Mouse (Mus musculus): Measurements from ENCODE around the gene A830018L16Rik. TPM values are rescaled to one million over a fixed set of nuclear protein-coding genes. Genes with fewer than 3 reads are reported as not detected.
"Not testable (repeated sequence)": the region's sequence is repeated elsewhere in the genome, so short reads cannot be mapped to it uniquely, and the experiment has no call there.

The A830018L16Rik gene
- polyA plus RNA-seq, 1 experiment = 31.7 TPM

DNA sequence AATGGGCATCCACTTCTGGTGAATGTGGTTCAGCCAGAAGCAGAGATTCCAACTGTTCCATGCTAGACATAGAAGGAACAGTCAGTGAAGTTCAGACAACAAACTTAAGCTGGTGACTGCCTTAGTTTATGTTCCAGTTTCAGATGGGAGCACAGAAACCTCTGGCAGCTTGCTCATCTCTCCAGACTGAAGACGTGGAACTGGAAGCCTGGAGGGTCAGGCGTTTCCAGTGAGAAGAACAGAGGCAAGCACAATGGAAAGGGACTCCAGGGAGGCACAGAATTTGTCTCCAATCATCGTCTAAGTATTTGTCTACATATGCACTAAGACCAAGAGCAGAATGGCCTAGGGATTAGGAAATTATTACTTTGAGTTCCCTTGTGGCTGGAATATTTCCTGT, 576.1 kb downstream of the A830018L16Rik start:
- no peak for DNase-seq (ENCODE audit: extremely low spot score in 1 of 2, low spot score in 1 of 2)

DNA sequence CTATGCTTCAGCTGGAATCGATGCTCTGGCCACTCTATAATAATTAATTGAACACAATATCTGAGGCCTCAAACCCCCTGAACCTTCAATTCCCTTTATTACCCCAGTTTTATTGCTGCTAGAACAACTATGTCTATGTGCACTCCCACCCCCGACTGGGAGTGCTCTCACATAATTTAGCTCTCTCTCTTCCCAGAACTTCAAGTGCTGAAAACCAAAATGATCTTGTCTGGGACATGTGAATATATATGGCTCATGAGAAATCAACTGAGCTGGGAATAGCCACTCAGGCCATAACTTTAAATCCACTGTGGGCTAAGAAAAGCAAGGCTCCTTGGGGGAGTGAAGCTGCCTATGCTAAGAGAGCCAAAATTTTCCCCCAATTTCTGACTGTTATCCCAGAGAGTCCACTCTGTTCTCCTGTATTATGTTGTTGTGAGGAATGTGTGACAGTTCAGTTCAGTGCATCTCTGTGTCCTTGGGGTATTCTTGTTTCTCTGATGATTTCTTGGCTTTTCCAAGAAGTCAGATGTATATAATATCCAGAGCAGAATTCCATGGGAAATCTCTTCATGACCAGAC, 582.5 kb downstream of the A830018L16Rik start:
- no peak for DNase-seq (ENCODE audit: extremely low spot score in 1 of 2, low spot score in 1 of 2)

DNA sequence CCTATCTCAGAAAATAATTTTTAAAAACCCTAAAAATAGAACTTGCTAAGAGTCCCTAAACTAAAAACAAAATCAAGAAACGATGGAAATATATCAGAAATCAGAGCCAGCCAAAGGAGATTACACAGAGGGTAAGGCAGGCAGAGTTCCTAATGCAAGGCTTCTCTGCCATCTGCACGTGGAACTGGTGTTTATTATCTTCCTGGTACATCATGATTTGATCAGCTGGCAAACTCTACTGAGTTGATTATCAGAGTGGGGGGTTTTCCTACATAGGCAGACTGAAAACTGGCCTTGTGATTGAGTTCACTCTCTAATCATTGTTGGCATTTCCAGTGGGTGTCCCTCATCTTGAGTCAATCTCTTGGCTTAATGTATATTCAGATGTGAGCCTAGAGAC, 583.7 kb downstream of the A830018L16Rik start:
- no peak for DNase-seq (ENCODE audit: extremely low spot score in 1 of 2, low spot score in 1 of 2)

DNA sequence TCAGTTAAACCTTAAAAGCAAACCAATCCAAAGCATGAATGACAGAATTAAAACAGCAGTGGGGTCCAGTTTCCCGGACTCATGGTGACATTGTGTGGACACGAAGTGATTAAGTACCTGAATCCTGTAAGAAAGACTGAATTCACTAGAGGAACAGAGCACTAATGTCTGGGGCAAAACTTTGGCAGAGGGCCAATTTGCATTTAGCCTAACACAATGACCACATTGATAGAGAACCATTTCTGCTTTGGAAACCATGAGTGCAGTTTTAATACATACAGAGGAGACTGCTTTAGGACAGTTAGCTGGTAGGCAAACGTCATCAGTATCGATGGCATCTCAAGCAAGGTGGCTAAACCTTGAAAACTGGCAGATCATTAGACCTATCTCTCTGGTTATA, 586.7 kb downstream of the A830018L16Rik start:
- DNase-seq (ENCODE audit: extremely low spot score in 1 of 2, low spot score in 1 of 2) = no peak

DNA sequence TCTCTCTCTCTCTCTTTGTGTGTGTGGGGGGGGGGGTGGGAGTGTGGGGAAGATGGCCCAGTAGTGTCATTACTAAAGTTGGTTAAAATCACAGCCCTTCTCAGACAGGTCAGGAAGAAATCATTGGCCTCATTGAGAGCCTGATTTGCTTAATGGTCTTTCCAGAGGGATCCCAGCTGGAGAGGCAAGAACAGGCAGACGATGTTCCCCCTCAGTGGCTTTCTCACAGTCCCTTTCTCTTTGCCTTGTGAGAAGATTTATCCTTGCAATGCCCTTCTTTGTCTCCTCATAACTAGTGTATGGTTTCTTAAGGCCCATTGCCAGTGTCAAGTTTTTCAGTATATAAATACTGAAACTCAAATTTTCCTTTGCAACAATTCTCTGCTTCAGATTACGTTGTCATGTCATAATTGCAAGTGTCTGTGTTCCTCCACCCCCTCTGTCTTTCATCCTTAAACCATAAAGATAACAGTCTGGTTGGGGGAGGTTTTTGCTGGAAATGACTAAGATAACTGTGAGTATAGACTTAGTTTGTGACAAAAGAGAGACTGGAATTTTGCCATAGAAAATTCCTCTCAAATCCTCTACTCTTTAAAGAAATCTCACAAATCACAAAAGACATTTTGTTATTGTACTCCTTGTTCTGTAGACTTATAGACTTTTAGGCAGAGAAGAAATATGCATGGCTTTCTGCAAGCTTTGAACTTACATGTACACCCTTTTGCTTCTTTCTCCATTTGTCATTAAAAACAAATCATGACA, 595.1 kb downstream of the A830018L16Rik start:
- peak in 1 of 2 experiments; percentile 53 for DNase-seq (ENCODE audit: extremely low spot score in 1 of 2, low spot score in 1 of 2)

DNA sequence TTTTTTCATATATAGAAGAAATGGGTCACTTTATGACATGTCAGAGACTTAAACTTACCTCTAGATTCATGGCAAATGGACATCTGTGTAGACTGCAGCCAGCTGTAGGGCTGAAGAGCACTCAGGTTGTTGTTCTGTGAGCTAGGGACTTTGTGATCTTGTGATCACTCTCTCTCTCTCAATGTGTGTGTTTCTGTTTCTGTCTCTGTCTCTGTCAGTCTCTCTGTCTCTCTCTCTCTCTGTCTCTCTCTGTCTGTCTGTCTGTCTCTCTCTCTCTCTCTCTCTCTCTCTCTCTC, 595.6 kb downstream of the A830018L16Rik start:
- no peak for DNase-seq (ENCODE audit: extremely low spot score in 1 of 2, low spot score in 1 of 2)

DNA sequence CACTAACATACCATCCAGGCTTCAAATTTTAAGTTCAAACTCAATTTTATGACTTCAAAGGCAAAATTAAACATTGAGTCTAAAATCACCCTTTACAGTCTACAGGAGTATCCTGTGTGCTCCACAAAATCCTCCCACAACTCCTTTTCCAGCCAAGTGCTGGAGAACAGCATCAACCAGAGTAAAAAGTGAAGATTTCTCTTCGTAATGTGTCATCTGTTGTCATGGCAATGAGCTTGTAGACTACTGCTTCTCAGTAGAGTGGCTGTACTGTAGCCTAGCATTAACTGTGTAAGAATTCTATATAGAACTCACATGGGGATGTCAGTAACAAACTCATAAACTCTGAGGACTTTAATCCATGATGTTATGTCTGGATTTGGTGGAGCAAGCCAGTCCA, 596.7 kb downstream of the A830018L16Rik start:
- DNase-seq (ENCODE audit: extremely low spot score in 1 of 2, low spot score in 1 of 2) = peak; percentile 60 to 76

DNA sequence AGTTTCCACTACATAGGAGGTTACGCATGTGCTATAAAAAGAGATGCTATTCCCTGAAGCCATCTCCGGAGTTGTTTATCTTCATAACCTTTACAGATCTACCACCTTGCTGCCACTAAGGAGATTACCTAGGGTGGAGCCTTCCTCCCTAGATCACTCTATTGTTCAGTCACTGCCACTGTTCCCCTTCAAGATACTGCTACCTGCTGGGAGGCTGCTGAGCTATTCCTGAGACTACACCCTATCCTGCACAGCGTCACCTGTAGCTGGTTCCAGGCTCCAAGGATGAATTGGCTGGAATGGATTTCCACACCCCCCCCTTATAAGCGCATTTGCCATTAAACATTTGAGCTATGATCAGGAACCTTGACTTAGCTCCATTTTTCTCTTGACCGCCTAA, 606.7 kb downstream of the A830018L16Rik start:
- not testable (repeated sequence) for DNase-seq (ENCODE audit: extremely low spot score in 1 of 2, low spot score in 1 of 2)

All from frontal cortex, adult 2 months (tissue).